Mouse (Mus musculus): Measurements from ENCODE around the gene Fras1.
A peak's percentile ranks its signal among the peaks of the same experiment; 100 is the strongest.

Gene Fras1

DNA sequence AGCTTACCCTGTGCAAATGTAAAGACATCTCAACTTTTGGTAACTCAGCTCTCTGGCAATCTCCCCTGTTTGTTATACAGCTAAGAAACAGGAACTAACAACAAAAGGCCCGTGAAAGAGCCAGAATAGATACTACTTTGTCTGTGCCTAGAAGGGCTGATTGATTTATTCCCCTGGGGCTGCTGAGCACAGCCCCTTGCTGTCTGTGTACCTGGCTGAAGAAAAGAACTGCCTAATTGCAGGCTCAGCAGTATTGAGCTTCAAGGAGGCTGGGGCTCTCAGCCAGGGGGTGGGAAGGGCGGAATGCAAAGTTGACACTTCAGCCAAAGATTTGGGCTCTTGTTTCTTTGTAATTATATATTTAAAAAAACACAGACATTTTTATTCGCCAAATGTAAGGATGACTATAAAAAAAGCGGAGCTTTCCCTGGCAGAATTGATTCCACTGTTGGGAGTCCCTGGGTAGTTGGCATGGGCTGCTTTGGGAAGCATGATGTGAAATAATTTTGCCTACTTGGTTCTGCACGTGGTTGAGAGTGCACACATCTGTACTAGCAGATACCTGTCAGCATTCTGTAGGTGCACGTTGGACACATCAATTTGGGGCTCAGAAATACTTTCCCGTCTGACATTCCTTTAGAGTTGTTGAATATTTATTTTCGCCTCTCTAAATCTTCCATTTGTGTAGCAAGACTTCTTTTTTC, 31.5 kb downstream of the Fras1 start:
- DNase-seq: no peak

DNA sequence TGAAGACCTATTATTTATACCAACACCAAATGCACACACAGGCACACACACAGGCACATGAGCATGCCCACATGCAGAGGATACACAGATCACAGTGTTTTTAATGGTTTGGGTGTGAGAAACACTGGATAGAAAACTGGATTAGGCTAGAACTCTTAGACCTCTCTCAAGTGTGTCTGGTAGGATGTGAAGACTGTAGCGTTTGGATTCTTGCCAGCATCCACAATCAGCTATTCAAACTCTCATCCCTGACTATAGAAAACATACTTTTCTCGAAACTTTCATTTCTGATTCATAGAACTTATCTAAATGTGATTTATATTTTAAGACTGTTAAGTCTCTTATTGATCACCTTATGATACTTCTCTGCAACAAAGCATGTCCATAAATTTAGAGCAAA, 34.5 kb downstream of the Fras1 start:
- DNase-seq: no peak

DNA sequence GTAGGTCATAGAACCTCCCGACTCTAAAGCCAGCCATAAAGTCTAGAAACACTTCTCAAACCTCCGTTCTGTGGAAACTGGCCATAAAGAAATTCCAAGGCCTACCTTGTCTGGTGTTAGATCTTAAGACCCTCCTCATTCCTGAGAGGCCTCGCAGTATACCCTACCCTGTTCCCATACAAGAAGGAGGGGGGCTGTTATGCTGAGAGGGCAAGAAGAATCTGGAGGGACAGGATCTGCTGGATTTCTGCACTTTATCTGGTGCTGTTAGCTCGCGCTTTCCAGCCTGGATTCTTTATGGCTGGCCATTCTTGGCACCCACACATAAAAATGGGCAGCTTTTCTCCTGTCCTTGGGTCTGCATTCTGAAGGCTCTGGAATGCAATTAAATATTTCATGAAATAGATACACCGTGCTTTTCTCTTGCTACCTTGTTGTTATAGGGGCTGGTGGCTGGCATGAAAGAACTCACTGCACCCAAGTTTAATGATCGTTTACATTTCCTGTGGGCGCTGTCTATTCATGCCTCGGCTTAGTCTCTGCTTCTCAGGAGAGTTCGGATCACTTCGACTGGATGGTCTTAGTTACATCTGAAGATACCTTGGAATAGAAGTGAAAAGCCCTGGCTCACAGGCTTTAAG, 39.1 kb downstream of the Fras1 start:
- DNase-seq: no peak

DNA sequence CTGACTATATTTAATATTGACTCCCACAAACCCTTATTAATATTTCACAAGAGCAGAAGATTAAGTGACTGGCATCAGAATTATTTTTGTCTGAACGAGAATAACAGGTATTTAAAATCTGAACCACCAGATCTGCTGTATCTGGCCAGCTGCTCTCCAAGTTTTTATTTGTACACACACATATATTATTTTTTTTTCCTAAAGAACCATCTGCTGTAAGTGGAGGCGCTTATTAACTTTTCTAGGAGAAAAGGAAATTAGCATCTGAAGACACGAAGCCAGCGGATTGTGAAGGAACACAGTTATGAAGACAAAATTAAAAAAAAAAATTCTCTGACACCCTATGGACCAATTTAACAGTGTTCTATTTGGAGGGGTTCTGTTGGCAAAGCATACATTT, 43.4 kb downstream of the Fras1 start:
- DNase-seq: no peak

DNA sequence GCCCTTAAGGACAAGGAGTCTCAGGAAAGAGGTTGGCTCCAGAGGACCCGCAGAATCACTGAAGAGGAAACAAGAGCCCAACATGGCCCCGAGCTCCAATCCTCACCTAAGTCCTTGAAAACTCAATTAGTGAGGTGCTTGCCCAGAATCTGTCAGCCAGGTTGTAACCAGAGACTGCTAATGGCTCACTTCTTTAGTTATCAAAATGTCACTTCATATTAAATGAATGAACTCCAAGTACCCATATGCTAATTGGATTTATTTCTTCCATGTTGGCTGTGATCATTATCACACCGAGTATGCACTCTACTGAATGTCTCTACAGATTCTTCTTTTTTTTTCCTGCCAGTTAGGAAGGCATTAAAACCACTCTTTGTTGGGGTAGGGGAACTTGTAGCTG, 47.8 kb downstream of the Fras1 start:
- DNase-seq: no peak

DNA sequence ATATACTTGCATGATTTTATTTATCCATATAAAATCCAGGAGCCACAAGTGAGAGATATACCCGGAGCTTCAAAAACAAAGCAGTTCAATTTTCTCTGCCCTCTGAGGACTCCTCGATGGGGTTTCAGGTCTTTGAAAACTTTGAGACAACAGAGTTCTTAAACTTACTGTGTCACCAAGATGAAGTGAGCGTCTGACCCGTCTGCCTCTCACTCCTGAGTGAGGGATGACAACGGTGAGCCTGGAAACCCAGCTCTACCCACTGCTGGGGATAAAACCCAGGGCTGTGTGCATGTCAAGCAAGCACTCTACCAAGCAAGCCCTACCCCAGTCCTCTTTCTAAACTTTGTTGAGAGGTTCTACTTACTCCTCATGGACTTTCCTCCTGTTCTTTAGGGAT, 49.0 kb downstream of the Fras1 start:
- DNase-seq: no peak

DNA sequence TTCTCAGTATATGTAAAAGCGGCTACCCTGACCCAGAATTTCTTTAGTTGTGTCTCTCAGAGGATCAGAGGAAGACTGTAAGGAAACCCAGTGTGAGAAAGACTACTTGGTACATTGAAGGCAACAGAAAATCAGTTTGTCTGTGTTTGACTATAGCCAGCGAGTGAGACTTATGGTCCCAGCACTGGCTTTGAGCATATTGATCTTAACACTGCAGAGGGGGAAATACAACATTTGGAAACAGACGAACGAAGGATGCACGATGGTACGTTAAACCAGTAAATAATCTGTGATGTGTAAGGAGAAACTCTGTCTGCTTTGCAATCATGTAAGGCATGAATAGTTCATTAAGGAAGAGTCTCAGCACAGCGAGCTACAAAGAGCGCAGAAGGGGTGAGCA, 51.6 kb downstream of the Fras1 start:
- no peak for DNase-seq

DNA sequence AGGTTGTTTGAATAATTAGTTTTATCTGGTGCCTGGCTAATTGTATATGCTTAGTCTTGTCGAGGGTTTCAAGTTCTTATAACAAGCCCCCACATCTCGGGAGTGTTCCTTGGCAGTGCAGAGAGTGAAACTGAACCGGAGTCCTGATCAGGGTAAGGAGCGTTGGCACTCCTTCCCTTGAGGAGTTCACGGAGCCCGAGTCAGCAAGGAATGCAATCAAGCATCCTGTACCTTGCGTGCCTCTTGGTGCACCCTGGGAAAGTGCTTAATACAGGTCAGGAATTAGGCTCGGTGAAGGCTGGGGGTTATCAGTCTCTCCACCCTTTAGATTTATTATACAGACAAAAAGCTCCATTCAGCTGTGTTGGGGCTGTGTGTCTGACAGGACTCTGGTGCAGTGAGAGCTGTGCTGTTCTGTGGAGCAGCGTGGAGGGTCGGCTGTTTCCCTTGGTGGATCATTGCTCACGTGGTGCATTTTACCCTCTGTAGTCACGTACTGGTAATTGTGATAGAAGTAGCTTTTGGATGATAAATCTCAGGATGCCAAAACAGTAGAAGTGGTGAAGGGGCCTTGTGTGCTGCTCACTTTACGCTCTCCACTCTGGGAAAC, 55.9 kb downstream of the Fras1 start:
- DNase-seq: no peak

DNA sequence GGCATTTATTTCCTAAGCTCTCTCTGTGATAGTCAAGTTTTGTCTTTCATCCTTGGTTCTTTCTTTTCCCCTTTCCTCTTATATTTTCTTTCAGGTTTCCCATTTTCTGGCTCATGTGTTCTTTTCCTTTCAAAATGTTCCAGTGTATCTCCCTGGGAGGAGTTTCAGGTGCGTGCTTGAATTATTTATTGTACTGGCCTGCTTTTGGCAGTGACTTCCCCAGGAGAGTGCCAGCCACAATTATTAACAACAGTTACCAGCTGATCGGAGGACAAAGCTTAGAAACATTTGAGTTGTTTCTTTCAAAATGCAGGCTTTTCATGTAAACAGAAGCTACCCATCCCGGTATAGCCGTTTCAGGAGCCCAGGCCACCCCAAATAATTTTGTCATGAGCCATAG, 64.1 kb downstream of the Fras1 start:
- peak; percentile 60 for DNase-seq

DNA sequence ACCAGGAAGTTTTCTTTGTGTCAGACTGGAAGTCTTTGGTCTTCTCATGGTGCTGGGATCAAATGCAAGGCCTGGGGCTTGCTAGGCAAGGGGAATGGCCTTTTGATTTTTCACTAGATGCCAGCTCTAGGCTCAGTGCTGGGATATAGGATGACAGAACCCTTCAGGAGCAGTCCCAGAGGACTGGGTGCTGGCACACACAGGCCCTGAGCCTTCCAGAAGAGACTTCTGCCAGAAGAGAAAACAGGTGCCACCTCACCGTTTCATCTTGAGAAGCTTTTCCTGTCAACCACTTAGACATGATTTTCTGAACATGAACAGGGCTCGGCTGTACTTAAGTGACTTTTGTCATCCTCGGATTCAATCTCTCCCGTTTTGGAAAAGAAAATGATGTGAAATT, 66.1 kb downstream of the Fras1 start:
- no peak for DNase-seq

DNA sequence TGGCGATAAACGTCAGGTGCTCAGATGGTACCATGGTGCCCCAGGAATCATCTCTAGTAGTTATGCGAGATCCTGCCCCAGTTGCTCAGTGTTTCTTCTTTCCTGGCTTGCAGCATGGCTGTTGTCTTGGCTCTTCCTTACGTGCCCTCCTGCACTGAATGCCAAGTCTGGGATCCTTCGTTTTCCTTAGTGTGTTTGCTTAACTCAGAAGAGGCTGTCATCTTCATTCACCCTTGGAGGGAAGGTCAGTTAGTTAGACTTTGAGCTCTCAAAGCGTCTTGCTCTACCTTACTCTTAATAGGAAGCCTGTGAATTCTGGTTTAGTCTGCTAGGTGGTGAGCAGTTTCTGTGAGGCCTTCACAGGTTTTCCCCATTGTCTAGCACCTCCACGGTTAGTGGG, 73.7 kb downstream of the Fras1 start:
- DNase-seq: peak; percentile 80

DNA sequence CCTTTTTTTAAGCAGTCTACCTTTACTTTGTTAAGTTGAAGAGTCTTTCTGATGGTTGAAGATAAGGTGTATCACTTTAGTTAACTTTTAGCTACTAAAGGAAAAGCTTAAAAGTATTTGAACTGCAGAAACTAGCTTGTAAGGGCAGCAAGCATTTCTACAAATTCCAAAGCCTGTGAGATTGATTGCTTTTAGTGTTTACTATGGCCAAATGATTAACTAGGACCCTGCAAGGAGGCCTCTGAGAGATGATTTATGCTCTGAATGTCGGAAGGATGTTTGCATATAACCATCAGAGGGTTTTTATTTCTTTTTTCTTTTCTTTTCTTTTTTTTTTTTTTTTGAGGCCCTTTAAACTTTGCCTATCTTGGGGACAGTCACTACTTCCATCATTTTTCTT, 78.3 kb downstream of the Fras1 start:
- DNase-seq: peak; percentile 55

DNA sequence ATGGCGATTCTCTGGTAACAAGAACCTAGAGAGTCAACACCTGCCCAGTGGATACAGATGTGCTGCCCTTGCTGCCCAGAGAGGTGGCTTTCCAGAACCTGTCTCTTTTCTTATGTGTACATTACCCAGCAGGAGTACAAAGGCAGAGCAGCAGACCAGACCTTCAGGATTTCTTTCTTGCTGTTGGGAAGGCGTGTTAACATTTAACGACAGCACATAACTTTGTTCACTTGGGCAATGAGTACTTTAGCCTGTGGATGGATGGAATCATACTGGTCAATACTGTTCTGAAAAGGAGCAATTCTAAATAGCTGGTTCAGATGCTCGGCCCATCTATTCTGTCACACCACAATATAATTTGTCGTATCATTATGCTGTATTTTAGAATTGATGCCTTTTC, 79.6 kb downstream of the Fras1 start:
- no peak for DNase-seq

DNA sequence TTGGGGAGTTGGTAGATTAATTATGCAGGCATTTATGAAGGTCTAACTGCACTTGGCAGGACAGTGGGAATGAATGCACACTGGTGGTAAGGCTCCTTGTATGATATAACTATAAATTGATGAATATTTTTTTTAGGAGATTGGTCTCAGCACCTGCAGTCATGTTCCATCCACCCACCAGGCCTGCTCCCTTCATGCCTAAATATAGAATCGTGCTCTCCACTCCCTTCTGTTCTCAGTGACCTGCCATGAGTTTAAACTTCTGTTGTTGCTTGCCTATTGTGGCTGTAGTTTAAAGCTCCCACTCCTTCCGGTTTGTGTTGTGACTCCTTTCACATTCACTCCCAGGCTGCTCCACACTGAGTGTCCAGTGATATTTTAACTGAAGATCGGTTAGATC, 80.7 kb downstream of the Fras1 start:
- no peak for DNase-seq

DNA sequence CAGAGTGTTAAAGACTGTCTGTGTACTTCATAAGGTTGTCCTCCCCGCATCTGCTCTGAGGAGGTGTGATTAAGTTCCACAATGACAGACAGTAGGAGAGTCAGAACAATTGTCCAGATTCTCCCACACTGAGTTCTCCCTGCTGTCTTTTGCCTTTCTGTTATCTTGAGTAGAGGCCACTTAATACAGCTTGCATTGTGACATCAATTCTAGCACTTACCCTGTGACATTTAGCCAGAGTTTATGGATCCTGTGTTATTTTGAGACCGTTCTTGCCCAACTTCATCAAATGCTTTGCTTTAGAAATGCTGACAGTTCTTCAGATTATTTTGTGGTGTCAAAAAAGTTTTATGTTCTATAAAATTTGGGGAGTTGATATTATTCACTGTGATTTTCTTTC, 81.5 kb downstream of the Fras1 start:
- no peak for DNase-seq

DNA sequence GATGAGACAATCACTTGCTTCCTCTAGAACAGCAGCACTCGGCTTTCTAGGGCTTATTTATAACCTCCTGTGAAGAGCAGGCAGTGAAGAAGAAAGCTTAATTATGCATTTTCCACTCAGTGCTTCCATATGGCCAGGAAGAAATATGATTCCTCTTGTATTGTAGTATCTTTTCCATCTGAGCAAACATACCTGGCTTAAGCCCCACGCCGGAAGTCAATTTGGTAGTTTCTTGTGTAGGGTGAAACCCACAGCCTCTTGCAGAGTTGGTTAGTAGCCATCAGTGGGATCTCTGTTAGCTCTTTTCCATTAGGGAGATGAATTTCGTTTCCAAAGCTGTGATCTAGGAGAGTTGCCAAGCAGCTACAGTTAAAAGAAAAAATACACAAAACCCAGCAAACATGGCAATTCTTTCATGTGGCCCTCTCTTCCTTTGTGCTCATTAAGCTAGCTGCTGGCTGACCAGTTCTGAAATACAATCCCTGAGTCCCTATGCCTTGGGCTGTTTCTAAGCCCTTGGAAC, 83.7 kb downstream of the Fras1 start:
- no peak for DNase-seq

DNA sequence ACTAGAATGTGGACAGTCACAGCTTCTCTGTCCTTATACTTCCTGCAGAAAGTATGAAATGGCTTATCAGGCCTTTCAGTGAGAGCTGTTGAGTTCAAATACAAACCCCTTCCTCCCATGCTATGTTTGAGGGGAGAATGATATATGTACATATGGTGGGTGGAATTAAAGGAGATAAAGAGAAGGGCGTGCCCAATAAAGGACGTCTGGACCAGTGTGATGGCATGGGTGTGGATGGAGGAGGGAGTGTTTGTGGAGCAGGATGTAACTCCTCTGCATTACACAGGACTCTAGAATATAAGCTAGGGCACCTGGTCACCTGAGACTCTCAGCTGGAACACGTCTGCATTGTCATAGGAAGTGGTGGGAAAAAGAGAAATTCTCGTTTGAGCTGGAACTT, 85.8 kb downstream of the Fras1 start:
- no peak for DNase-seq

DNA sequence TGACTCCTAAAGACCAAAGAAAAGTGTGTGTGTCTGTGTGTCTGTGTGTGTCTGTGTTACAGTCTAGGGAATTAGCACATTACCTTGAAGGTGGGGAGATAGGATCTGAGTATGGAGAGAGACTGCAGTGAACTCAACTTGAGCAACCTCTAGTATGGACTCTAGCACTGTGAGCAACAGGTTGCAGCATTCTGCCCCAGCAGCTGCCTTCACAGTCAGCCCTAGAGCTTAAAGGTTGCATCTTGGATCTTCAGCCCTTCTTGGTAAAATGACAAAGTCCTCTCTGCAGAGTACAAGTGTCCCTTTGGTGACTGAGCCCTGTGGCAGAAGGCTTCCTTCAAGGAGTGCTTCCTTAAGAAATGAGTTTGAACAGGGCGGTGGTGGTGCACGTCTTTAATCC, 88.4 kb downstream of the Fras1 start:
- peak; percentile 37 for DNase-seq

DNA sequence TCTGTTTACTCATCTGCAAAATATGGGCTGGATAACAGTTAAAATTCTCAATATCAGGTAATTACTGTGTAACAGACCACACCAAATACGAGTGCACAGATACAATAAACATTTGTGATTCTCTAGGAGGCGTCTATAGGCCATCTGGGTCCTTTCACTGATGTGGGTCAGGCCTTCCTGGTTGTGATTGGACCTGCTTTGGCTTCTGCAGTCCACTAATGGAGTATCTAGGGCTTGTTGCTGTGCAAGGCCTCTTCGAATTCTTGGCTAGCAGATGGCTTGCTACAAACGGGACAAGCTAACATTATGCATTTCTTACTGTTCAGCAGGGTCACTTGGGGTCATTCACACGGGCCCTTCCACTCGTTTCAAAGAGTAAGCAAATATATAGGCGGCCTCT, 92.7 kb downstream of the Fras1 start:
- no peak for DNase-seq

DNA sequence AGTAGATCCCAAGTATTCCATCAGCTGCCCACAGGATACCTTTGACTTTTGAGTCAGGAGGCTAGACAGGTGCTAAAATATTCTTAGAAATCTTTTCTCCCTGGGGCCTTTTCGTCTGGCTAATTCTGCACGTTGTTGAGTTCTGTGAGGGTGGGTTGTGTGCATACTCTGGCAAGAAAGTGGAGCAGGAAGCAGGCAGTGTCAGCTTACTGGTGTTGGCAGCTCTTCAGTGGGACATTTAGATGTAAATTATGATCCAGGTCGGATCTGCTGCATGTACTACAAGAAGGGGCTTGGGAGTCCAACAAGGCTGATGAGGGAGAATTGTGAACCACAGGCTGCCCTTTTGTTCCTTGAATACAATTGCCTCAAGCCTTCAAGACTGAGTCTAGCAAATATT, 98.2 kb downstream of the Fras1 start:
- no peak for DNase-seq

DNA sequence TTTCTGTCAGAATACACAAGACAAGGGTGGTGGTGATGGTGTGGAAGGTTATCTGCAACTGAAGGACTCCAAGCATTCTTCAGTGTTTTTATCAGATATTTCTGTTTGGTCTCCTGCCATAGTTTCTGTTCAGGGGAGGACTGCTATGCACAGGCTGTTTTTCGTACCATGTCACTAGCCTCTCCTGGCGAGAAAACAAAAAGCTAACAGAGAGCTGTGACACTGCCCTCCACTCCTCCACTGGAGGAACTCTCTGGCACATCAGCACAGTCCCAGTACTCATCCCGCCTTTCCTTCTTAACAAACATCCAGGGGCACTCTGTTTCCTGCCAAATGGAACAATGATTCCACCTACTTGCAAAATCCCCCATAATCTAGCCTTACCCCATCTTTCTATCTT, 101.7 kb downstream of the Fras1 start:
- no peak for DNase-seq

DNA sequence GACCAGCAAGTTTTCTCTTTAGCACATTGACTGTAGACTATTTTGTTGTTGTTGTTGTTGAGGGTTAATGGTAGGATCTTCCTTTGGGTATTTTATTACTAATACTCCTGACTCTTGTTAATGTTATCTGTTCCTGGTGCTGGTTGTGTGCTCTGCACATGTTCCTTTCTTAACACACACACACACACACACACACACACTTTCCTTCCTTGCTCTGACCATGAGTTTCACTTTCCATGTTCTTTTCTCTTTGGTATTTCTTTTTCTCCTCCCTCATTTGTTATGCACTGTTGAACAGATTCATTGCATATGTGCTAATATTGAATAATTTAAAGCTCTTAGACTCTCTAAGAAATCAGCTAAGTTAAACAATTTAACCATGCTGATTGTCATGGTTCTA, 105.2 kb downstream of the Fras1 start:
- DNase-seq: no peak

DNA sequence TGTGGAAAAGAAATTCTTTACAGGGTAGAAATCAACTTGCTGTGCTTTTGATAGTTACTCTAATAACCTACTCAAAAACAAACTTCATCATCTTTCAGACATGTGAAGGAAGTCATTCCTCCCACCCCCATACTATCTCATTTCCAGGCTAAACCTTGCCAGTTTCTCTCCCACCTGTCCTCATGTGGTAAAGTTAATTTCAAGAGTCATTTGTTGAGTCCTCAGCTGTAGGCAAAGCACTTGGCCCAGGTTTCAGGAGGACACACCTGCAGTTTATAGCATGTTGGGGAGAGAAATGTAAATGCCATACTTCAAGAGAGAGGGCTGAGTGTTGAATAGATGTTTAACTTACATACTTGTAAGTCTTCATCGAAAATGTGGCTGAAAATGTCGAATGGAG, 107.4 kb downstream of the Fras1 start:
- no peak for DNase-seq

DNA sequence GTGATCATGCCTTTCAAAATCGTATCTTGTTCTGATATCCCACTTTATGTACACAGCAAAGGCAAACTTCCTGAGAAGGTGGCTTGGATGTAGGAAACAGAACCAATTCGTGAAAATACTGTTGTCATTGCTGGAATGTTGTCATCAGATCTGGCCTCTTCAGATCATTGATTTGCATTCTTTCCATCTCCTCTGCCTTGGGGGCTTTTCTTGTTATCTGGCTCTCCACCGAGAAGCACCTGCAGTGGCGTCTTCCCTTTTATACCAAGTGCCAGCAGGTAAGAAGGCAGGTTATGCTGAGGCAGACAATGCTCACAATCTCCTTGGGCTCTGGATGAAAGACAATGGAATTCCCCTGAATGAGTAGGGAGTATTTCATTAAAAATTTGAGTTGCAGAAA, 108.3 kb downstream of the Fras1 start:
- no peak for DNase-seq

DNA sequence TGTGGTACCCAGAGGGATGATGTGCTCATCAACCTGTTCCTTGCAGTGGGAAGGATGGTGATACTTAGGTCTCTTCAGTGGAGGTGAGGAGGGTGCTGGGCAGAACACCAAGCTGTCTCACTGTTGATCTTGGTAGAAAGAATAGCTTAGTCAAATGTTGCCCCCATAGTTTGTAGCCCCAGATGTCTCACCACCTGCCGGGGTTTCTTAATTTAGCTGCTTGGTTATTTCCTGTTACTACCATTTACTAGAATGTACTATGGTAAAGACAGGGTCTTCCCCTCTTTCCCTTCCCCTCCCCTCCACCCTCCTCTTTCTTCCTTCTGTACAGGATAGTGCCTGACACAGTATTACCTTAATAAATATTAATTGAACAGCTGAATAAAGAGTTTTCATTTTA, 118.7 kb downstream of the Fras1 start:
- no peak for DNase-seq
